Mouse (Mus musculus) gastrocnemius, postnatal 10 days (tissue): ENCODE data around the gene Krt5. TPM values are rescaled to one million over a fixed set of nuclear protein-coding genes. Genes with fewer than 3 reads are reported as not detected.
"Not testable (repeated sequence)": the region's sequence is repeated elsewhere in the genome, so short reads cannot be mapped to it uniquely, and the experiment has no call there.

ENCODE experiments used
- DNase-seq: peaks from one replicate; pipeline ENCODE4 v3.0.0; 2021; ENCODE audit warnings: mixed read lengths
- long read RNA-seq, 2 experiments: library from polyadenylated mRNA; stranded (forward); transcript quantifications; one replicate each; pipeline ENCODE4 v2.0.0; 2021
- total RNA-seq, 2 experiments: library from RNA; stranded (reverse); gene quantifications; 2 replicates each; pipeline ENCODE4 v1.2.3; 2021

Krt5 gene
- total RNA-seq: not detected
- long read RNA-seq, experiment 1: 0 reads
- long read RNA-seq, experiment 2: 0 reads

DNA sequence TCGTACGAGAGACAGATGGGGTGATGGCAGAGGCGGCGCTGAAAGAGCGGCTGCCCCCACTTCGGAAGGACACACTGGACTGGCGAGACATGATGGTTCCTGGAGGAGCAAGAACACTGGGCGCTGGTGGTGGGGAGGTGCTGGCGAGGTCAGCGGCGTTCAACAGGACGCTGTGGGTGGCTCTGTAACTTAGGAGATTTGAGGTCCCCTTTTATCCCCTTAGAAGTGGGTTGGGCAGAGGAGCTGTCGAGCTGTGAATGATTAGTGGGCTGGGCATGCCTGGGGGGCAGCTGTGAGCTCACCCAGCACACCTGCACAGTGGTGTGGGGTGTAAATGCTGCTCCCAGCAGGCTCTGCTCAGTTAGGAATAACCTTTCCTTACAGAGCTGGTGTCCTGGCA, at the start of gene Krt5:
Gene Krt5, minus strand, starts transcription at position 179 of the 400 bp plus-strand sequence.
- no peak for DNase-seq

DNA sequence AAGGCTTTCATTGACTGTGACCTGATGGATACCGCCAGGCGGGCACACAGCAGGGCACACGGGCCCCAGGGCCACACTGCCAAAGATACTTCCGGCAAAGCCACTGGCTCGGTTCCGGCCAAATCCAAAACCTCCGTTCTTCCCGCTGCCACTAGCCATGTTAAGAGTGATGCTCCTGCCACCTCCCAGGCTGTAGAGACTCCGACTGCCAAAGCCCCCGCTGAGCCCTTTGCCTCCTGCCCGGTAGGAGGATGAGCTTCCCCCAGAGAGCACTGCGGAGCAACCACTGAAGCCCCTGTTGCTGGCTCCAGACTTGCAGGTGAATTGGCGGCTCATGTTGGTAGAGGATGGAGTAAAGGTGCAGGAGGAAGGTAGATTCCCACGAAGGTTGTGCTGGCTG, 30.0 kb upstream of the Krt5 start, which contains the start of gene Krt71:
Gene Krt71, minus strand, starts transcription at position 399 of the 400 bp plus-strand sequence.
- no peak for DNase-seq

DNA sequence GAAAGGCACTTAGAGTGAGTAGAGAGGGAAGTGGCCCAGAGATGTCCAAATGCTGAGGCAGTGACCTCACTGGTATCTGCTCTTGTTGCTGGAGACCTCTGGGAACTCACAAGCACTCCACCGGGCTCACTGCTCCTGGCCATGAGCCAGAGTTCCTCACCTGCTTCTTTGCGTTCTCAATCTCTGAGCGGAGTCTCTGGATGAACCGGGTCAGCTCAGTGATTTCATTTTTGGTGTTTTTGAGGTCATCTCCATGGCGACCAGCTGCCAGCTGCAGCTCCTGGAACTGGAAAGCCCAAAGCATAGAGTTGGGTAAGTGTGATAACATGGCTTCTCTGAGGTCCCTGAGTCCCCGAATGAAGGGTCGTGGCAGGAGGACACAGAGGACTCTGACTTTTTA, 25.1 kb upstream of the Krt5 start:
- no peak for DNase-seq

DNA sequence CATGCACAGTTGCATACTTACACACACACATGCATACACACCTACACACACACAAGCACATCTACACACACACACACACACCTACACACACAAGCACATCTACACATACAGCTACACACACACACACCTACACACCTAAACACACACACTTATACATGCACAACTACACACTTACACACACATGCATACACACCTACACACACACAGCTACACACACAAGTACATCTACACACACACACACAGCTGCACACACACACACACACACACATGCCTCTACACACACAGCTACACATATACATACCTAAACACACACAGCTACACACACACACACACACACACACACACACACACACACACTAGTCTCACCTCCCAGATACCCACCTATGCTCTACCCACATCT, 18.0 kb upstream of the Krt5 start:
- no peak for DNase-seq

DNA sequence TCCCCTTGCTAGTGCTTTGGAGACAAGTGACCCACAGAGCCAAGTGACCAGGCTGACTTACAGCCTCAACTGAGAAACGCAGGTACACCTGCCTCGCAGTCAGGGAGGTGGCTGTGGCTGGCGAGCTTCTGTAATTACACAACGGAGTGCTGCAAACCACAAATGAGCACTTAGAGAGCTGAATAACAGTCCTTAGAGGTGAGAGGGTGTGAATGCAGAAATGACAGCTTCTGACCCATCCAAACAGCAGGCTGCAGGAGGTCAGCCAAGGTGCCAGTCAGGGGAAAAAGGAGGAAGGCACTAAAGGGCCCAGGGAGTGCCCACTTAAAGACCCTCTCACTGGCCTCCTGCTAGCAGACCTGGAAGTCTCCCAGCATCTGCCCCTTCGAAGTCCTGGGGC, 12.0 kb upstream of the Krt5 start:
- DNase-seq: no peak

- no peak for DNase-seq
These were observed 3.1 kb upstream of the Krt5 start for GRCm38 (mm10) chr15:101715831-101716230.

DNA sequence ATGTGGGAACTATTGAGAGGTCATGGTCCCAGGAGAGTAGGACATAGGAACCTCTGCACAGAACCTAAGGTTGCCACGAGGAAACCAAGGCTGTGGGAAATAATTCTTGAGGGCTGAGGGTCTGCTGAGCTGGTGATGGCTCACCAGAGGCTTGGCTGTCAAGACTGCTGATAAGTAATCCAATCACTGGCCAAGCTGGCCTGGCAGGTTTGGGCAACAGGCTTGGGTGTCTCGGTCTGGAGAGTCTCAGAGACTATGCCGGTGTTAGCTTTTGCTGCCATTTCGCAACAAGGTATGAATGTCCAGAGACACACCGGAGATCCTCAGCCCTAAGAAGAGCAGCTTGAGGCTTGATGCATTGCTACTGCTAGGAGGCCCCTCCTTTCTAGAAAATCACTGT, 1.7 kb upstream of the Krt5 start:
- DNase-seq: no peak

DNA sequence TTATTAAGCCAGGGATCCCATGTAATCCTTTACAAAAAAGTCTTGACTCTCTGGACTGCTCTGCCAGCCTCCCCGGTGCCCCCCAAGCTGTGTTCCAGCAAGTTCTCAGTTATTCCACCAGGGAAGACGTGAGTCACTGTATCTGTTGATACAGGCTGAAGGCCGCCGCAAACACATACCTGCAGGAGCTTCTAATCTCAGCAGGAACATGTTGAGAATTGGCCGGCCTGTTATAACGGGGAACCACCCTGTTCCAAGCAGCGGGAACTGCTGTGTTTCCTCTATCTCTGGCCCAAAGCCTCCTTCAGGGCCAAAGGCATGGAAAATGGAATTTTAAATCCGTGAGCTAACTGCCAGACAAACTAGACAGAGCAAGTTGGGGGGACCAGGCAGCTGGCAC, 1.0 kb upstream of the Krt5 start:
- DNase-seq: no peak

- no peak for DNase-seq
These were observed 4.0 kb downstream of the Krt5 start for GRCm38 (mm10) chr15:101708683-101709082.

DNA sequence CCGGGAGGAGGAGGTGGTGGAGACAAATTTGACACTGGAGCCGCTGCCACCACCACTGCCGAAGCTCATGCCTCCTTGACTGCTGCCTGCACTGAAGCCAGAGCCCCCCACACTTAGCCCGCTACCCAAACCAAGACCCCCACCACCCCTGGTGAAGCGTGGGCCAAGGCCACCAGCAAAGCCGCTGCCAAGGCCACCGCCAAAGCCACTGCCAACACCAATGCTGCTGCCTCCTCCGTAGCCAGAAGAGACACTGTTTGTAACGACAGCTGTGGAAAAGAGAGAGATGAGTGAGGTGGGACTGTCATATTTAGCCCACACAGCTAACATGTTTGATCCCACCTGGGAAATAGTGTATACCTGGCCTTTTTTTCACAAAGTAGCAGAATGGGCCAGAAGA, 5.2 kb downstream of the Krt5 start:
- DNase-seq: no peak

DNA sequence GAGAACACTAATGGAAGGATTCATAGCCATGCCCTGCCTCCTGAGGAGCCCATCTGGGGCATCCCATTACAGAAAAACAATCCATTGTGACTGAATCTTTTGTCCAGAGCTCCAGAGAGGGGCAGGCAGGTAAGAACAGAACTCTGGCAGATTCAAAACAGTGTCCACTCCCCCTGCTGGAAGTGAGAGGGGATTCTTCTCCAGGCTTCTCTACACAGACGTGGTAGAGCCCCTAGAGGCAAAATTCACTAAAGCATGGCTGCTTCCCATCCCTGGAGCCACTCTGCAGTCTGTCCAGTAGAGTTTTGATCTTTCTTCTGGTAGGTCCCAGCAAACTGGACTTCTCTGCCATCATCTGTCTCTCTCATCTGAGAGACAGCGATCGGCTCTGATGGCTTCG, 8.6 kb downstream of the Krt5 start:
- DNase-seq: no peak

DNA sequence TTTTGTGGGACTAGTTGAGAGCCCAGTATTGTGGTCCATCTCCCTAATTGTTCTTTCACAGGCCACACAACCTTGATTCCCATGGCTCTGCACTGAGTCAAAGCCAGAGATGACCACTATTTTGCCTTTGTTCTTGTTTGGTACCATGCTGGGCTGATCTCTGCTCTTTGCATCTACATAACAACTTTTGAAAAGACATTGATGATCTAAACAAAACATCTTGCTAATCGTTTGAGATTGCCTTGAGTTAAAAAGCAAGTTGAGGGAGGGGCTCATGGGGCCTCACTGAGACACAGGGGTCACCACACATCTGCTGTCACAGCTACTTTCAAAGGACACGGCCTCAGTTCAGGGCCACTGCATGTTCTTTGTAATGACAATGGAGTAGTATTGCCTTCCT, 10.3 kb downstream of the Krt5 start:
- DNase-seq: no peak

GRCm38 (mm10) chr15:101699866-101700265, 12.8 kb downstream of the Krt5 start:
- DNase-seq: no peak

DNA sequence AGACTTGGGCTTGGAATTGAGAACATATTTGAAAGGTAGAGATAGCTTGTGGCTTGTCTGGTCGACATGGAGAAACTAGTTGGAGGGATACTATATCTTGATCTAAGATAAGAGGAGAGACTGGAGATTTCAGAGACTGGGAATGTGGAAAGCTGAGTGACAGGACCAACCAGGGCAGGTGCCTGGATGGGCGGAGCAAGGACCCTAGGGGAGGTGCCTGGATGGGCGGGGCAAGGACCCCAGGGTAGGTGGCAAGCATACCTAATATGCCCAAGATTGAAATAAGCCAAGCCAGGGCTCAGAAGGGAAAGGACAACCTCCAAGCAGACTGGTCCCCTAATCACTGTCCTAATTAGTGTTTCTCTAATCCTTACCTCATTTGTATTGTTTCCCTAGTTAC, 13.5 kb downstream of the Krt5 start:
- no peak for DNase-seq

DNA sequence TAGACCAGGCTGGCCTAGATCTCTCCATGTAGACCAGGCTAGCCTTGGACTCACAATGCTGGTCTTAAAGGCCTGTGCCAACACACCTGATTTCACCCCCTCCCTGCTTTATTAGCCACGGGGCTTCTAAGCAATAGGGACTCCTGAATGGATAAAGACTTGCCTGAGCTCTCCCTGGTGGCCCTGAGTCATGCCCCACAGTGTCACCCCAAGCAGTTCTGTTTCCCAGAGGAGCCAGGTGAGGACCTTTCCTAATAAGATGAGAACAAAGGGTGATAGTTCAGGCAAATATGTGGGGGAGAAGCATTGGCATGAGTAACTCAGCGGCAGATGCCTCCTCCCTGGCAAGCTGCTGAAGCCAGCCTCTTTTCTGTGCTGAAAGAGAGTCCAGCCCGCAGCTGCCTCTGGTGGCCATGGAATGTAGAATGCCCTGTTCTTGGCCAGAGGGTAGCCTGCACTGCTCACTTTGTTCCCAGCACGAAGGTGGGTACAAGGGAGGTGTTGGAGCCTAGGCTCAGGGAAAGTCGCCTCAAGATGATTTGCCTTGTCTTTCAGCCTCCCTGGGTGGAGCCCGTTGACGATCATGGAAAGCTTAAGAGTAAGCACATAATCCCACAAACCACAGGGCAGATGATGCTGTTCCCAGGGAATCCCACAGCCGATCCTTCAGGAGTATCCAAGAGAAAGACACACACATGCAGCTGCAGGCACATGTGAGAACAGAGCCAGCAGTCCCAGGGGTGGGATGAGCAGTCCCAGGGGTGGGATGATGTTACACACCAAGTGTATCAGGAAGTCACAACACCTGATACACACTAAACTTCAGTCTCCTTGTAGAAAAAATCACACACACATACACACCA, 15.1 kb downstream of the Krt5 start:
- no peak for DNase-seq

GRCm38 (mm10) chr15:101694207-101694606, 18.5 kb downstream of the Krt5 start, which contains the start of gene Krt6a:
Krt6a (minus strand) TSS chr15:101694307.
- DNase-seq: no peak

DNA sequence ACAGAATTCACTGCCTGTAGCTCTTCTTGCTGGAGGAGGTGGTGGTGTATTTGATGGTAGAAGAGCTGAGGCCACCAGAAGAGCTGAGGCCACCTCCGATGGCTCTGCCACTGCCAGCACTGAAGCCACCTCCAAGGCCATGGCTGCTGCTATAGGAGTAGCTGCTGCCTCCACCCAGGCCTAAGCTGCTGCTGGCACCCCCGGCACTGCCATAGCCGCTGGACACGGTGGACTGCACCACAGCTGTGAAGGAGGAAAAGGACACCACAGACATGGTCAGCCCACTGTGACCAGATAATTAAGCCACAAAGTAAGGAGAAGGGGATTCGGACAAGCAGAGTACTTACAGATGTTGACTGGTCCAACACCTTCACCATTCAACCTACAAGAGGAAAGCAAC, 22.2 kb downstream of the Krt5 start:
- DNase-seq: not testable (repeated sequence)

DNA sequence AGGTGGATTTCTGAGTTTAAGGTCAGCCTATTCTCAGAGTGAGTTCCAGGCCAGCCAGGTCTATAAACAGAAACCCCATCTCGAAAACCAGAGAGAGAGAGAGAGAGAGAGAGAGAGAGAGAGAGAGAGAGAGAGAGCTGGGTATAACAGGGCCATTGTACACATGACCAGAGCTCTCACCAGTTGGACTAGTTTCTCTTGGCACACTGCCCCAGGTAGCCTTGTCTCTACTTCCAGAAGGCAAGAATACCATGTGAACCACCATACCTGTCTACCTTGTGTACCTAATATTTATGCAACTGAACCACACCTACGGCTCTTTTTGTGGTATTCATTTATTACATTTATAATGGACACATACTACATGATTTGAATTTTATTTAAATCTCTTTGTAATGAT, 24.5 kb downstream of the Krt5 start:
- no peak for DNase-seq

DNA sequence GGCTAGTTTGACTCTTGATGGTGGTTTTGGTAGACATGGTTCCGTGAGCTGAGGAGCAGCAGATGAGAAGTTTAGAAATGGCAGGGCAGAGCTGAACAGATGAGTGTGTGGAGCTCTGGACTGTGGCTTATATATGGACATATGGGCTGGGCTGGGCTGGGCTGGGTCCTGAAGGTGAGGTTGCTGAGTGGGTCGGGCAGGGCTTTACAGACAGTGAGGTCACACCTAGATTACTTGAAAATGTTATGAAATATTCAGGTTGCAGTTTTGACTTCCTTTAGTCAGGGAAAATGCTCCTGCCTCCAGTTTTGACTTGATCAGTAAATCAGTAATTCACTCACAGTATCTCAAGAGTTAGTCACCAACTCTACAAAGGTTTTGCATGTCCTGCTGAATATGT, 32.5 kb downstream of the Krt5 start, which contains the start of gene Krt6b:
Gene Krt6b, minus strand, starts transcription at position 101 of the 400 bp plus-strand sequence.
- no peak for DNase-seq

DNA sequence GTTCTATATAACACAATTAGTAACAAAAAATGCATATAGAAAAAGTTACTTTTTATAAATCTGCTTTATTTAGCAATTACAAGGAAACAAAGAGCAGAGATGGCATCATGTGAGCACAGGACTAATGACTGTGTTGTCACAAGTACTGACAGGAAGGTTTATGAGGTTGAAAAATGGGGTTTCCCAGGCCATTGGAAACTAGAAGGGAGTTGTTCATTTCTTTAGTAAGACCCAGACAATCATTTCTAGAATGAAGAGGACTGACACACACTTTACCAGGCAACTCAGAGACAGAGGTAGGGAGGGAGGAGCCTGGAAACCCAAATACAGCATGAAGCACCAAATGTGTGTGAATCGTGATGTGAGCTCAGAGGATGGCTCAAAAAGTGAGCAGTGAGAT, 36.7 kb downstream of the Krt5 start:
- DNase-seq: no peak
